Mouse (Mus musculus): ENCODE measurements around the gene Tgm2. TPM values are rescaled to one million over a fixed set of nuclear protein-coding genes. Genes with fewer than 3 reads are reported as not detected.

The Tgm2 gene
- polyA plus RNA-seq, 1 experiment from 2014 or later, result 63.8 TPM

DNA sequence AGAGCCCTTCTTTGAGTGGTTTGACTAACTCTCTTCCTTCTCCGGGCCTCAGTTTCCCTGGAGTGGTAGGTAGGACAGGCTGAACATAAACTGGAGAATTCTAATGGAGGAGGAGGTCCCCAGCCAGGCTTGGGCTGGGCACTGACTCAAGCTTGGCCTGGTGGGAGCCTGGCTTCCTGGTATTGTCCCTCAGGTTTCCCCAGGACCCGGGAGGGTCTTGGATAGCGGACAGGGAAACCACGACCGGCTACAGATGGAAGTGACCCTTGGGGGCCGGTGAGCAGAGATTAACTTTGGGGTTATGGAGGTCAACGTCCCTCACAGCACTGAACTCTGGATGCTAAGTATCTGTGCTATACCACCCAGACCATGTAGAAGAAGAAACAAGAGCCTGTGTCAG, 5.0 kb downstream of the Tgm2 start:
- H3K4me3 ChIP-seq (replicated peaks), result peak overlapping the region; percentile 83
- H3K27ac ChIP-seq, result peak overlapping the region; percentile 98
- H3K27me3 ChIP-seq, result no peaks in the 10 kb centered on the region
- peaks cover 70% of the 10 kb centered on the region for H3K36me3 ChIP-seq
- ATAC-seq (ENCODE audit: low read depth) (no peak), DNase-seq (no peak)
- H3K4me1 ChIP-seq (replicated peaks), result peaks cover 85% of the 10 kb centered on the region
- 43% methylated on average over 7 of the region's 7 CpGs for WGBS (ENCODE audit: insufficient replicate concordance)
- peak overlapping the region; percentile 92 for H3K9ac ChIP-seq
- H3K4me2 ChIP-seq, result peak overlapping the region; percentile 93
- no peaks in the 10 kb centered on the region for H3K9me3 ChIP-seq (replicated peaks)

DNA sequence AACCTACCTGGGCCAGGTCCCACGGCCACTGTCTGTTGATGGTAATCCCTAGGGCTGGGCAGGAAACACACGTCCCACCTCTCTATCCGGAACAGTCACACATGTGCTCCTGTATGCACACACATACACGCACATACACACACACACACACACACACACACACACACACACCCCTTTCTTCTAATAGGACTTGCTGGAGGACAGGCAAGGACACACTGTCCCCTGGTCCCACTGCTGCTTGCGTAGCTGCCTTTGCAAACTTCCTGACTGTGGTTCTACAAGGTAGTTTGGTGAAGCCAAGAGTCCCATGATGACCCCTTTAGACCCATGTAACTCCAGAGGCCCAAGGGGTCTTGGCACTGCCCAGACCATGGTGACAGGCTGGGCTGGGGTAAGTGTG, 5.6 kb downstream of the Tgm2 start:
- Histone ChIP-seq H3K9me3 (replicated peaks) (no peaks in the 10 kb centered on the region), H3K36me3 (peaks cover 76% of the 10 kb centered on the region), H3K4me1 (replicated peaks) (peaks cover 87% of the 10 kb centered on the region), H3K4me2 (peak overlapping the region; percentile 93), H3K27me3 (no peaks in the 10 kb centered on the region), H3K4me3 (replicated peaks) (peak overlapping the region; percentile 83), H3K27ac (peak overlapping the region; percentile 98), H3K9ac (peak overlapping the region; percentile 92)
- DNase-seq, result no peak
- no peak for ATAC-seq (ENCODE audit: low read depth)
- 72% methylated on average over 5 of the region's 5 CpGs for WGBS (ENCODE audit: insufficient replicate concordance)

- Histone ChIP-seq H3K9me3 (replicated peaks) (no peaks in the 10 kb centered on the region), H3K27ac (peak overlapping the region; percentile 98), H3K36me3 (peaks cover 86% of the 10 kb centered on the region), H3K4me3 (replicated peaks) (no peak overlapping the region), H3K9ac (peak overlapping the region; percentile 92), H3K4me1 (replicated peaks) (peaks cover 82% of the 10 kb centered on the region), H3K27me3 (no peaks in the 10 kb centered on the region), H3K4me2 (peak overlapping the region; percentile 2; the same call in 1 of the 2 replicates)
- no peak for ATAC-seq (ENCODE audit: low read depth)
- DNase-seq, result no peak
- 61% methylated on average over 7 of the region's 7 CpGs for WGBS (ENCODE audit: insufficient replicate concordance)
These were observed 6.6 kb downstream of the Tgm2 start for GRCm38 (mm10) chr2:158139628-158140027.

DNA sequence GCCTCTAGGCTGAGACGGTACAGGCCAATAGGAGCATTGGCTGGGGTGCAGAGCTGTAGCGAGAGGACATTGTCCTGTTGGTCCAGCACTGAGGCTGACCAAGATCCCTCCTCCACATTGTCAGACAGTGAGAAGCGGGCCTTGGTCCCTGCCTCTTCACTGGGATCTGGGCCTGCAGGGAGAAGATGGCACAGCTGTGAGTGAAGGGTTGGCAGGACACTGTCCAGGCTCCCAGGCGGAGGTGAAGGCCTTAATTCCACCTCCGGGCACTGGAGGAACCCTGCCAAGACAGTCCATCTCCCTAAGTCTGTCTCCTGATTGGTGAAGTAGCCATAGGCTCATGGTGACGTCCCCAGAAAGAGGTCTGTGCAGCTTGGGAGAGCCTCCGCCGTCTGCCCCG, 7.5 kb downstream of the Tgm2 start:
- H3K36me3 ChIP-seq, result peaks cover 95% of the 10 kb centered on the region

GRCm38 (mm10) chr2:158137771-158138170, 8.5 kb downstream of the Tgm2 start:
- peaks cover 99% of the 10 kb centered on the region for H3K36me3 ChIP-seq
- H3K27ac ChIP-seq, result no peak overlapping the region
- WGBS (ENCODE audit: insufficient replicate concordance), result 84% methylated on average over 12 of the region's 12 CpGs

More for the DNA sequence above, 7.5 kb downstream of the Tgm2 start:
- peaks cover 82% of the 10 kb centered on the region for H3K4me1 ChIP-seq (replicated peaks)
- H3K9me3 ChIP-seq (replicated peaks), result no peaks in the 10 kb centered on the region
- no peak overlapping the region for H3K4me2 ChIP-seq
- H3K27ac ChIP-seq, result peak overlapping the region; percentile 18; the same call in 1 of the 2 replicates
- H3K27me3 ChIP-seq, result no peaks in the 10 kb centered on the region
- no peak overlapping the region for H3K4me3 ChIP-seq (replicated peaks)
- no peak for ATAC-seq (ENCODE audit: low read depth)
- WGBS (ENCODE audit: insufficient replicate concordance), result 89% methylated on average over 9 of the region's 9 CpGs
- no peak overlapping the region for H3K9ac ChIP-seq
- no peak for DNase-seq

GRCm38 (mm10) chr2:158136205-158136604, 10.0 kb downstream of the Tgm2 start:
- 62% methylated on average over 7 of the region's 7 CpGs for WGBS (ENCODE audit: insufficient replicate concordance)
- Histone ChIP-seq H3K27ac (peak overlapping the region; percentile 8; the same call in 1 of the 2 replicates), H3K9me3 (replicated peaks) (no peaks in the 10 kb centered on the region), H3K27me3 (no peaks in the 10 kb centered on the region), H3K4me2 (no peak overlapping the region), H3K4me1 (replicated peaks) (peaks cover 64% of the 10 kb centered on the region), H3K36me3 (peaks cover 100% of the 10 kb centered on the region), H3K9ac (no peak overlapping the region), H3K4me3 (replicated peaks) (no peak overlapping the region)
- DNase-seq, result no peak
- no peak for ATAC-seq (ENCODE audit: low read depth)

More at GRCm38 (mm10) chr2:158137771-158138170, 8.5 kb downstream of the Tgm2 start:
- Histone ChIP-seq H3K4me2 (no peak overlapping the region), H3K4me1 (replicated peaks) (peaks cover 80% of the 10 kb centered on the region), H3K9ac (no peak overlapping the region), H3K4me3 (replicated peaks) (no peak overlapping the region), H3K9me3 (replicated peaks) (no peaks in the 10 kb centered on the region), H3K27me3 (no peaks in the 10 kb centered on the region)
- DNase-seq (no peak), ATAC-seq (ENCODE audit: low read depth) (no peak)

- H3K4me3 ChIP-seq (replicated peaks), result no peak overlapping the region
- peaks cover 100% of the 10 kb centered on the region for H3K36me3 ChIP-seq
- H3K4me2 ChIP-seq, result no peak overlapping the region
- ATAC-seq (ENCODE audit: low read depth) (no peak; the same call in 1 of the 2 replicates), DNase-seq (no peak)
- H3K27me3 ChIP-seq, result no peaks in the 10 kb centered on the region
- no peak overlapping the region for H3K9ac ChIP-seq
- 28% methylated on average over 6 of the region's 6 CpGs for WGBS (ENCODE audit: insufficient replicate concordance)
- no peaks in the 10 kb centered on the region for H3K9me3 ChIP-seq (replicated peaks)
- H3K4me1 ChIP-seq (replicated peaks), result peaks cover 54% of the 10 kb centered on the region
- H3K27ac ChIP-seq, result no peak overlapping the region
These were observed 13.2 kb downstream of the Tgm2 start for GRCm38 (mm10) chr2:158133050-158133449.

DNA sequence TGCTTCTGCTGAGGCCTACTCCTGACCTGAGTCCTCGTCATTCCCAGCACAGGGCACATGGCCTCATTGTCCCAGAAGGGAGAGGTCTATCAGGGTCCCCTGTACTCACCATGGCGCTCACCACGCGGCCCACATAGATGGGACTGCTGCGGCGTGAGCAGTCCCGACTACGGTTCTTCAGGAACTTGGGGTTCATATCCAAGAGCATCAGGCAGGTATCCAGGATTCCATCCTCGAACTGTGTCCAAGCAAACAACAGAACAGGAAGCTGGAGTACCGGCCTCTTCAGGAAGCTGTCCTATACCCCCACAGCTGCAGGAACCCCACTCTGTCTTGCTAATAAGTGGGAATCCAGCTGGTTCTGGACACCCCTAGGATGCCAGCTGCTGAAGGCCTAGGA, 13.9 kb downstream of the Tgm2 start:
- Histone ChIP-seq H3K4me1 (replicated peaks) (peaks cover 54% of the 10 kb centered on the region), H3K9ac (no peak overlapping the region), H3K36me3 (peaks cover 100% of the 10 kb centered on the region), H3K4me2 (no peak overlapping the region), H3K4me3 (replicated peaks) (no peak overlapping the region), H3K27ac (no peak overlapping the region), H3K9me3 (replicated peaks) (no peaks in the 10 kb centered on the region), H3K27me3 (no peaks in the 10 kb centered on the region)
- DNase-seq, result no peak
- ATAC-seq (ENCODE audit: low read depth), result no peak
- 83% methylated on average over 10 of the region's 10 CpGs for WGBS (ENCODE audit: insufficient replicate concordance)

DNA sequence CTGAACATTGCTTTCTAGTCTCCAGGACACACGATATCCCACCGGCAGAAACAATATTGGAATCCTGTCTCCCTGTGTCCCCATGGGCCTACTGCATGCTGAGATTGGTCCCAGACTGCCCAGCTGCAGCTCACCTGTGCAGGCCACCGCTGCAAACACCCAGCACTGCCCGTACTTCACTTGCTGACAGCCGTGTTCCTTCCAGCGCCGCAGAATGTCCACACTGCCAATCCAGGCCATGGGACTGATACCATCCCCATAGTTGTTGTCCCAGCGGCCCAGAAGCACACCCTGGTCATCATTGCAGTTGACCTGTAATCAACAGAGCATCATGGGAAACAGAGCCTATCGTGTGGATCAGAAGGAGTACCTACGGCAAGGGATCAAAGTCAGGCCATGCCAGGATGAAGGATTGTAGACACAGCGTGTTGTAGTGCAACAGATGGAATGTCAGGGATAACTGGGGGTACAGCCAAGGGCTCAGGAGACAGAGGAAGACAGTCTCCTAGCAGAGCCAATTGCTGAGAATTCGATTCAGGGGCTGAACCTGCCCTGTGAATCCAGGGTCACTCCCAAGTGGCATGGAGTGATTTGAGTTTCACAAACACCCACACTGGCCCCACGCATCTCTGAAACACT, 14.9 kb downstream of the Tgm2 start:
- H3K27me3 ChIP-seq, result no peaks in the 10 kb centered on the region
- H3K9ac ChIP-seq, result no peak overlapping the region
- DNase-seq, result no peak
- H3K4me2 ChIP-seq, result no peak overlapping the region
- H3K36me3 ChIP-seq, result peaks cover 100% of the 10 kb centered on the region
- H3K9me3 ChIP-seq (replicated peaks), result no peaks in the 10 kb centered on the region
- H3K4me3 ChIP-seq (replicated peaks), result no peak overlapping the region
- H3K4me1 ChIP-seq (replicated peaks), result peaks cover 49% of the 10 kb centered on the region
- 86% methylated on average over 13 of the region's 13 CpGs for WGBS (ENCODE audit: insufficient replicate concordance)
- ATAC-seq (ENCODE audit: low read depth), result no peak
- no peak overlapping the region for H3K27ac ChIP-seq

- no peaks in the 10 kb centered on the region for H3K9me3 ChIP-seq (replicated peaks)
- 66% methylated on average over 5 of the region's 5 CpGs for WGBS (ENCODE audit: insufficient replicate concordance)
- peak overlapping the region; percentile 58 for H3K27ac ChIP-seq
- DNase-seq, result no peak
- ATAC-seq (ENCODE audit: low read depth), result peak; percentile 39
- H3K4me1 ChIP-seq (replicated peaks), result peaks cover 40% of the 10 kb centered on the region
- H3K4me2 ChIP-seq, result no peak overlapping the region
- no peak overlapping the region for H3K4me3 ChIP-seq (replicated peaks)
- no peak overlapping the region for H3K9ac ChIP-seq
- peaks cover 100% of the 10 kb centered on the region for H3K36me3 ChIP-seq
- H3K27me3 ChIP-seq, result no peaks in the 10 kb centered on the region
These were observed 15.7 kb downstream of the Tgm2 start for GRCm38 (mm10) chr2:158130391-158130986.

DNA sequence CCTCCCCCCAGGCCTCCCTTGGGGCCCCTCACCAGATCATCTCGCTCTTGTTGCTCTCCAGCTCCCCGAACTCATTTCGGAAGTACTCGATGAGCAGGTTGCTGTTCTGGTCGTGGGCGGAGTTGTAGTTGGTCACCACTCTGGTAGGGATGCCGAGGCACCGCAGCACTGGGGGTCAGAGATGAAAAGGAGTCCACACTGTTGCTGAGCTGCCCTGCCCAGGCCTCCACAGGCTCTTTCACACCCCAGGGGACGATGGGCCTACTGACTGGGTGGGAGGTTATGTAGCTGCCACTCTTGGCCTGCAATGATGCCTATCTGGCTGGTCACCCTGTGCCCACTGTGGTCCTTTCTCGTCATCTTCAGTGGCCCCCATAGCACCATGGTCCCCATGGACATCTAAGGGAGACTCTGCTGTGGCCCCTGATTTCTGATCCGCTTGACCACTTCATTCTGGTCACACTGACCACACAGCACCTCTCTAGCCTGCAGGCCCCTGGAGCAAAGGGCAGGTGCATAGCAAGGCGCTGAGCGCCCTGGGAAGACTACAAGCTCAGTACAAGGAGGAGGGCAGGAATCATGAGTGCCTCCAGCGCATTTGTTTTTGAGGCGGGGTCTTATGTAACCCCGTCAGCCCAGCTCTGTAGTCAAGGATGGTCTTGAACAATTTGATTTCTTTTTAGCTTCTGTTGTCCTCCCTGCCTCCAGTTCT, 16.8 kb downstream of the Tgm2 start:
- Histone ChIP-seq H3K4me3 (replicated peaks) (no peak overlapping the region), H3K36me3 (peaks cover 100% of the 10 kb centered on the region), H3K4me1 (replicated peaks) (peaks cover 34% of the 10 kb centered on the region)

More for the DNA sequence above, 16.8 kb downstream of the Tgm2 start:
- peak overlapping the region; percentile 13; the same call in 1 of the 2 replicates for H3K9ac ChIP-seq
- no peaks in the 10 kb centered on the region for H3K27me3 ChIP-seq
- no peak overlapping the region for H3K27ac ChIP-seq
- no peak overlapping the region for H3K4me2 ChIP-seq
- no peaks in the 10 kb centered on the region for H3K9me3 ChIP-seq (replicated peaks)
- DNase-seq, result no peak
- 0 out of 2 replicates have a peak, but pooled peaks have one; percentile 8 for ATAC-seq (ENCODE audit: low read depth)
- WGBS (ENCODE audit: insufficient replicate concordance), result 84% methylated on average over 16 of the region's 16 CpGs
